Mouse (Mus musculus): Measurements from ENCODE around the gene Gna11.

The Gna11 gene

GRCm38 (mm10) chr10:81564734-81565133, 19.7 kb upstream of the Gna11 start:
- peak; percentile 71 for DNase-seq

GRCm38 (mm10) chr10:81564216-81564615, 19.2 kb upstream of the Gna11 start:
- DNase-seq: no peak

- DNase-seq: no peak
These were observed 18.5 kb upstream of the Gna11 start for GRCm38 (mm10) chr10:81563481-81563880.

- no peak for DNase-seq
These were observed 17.4 kb upstream of the Gna11 start for GRCm38 (mm10) chr10:81562411-81562810.

GRCm38 (mm10) chr10:81560719-81561459, 15.9 kb upstream of the Gna11 start:
- DNase-seq: no peak

DNA sequence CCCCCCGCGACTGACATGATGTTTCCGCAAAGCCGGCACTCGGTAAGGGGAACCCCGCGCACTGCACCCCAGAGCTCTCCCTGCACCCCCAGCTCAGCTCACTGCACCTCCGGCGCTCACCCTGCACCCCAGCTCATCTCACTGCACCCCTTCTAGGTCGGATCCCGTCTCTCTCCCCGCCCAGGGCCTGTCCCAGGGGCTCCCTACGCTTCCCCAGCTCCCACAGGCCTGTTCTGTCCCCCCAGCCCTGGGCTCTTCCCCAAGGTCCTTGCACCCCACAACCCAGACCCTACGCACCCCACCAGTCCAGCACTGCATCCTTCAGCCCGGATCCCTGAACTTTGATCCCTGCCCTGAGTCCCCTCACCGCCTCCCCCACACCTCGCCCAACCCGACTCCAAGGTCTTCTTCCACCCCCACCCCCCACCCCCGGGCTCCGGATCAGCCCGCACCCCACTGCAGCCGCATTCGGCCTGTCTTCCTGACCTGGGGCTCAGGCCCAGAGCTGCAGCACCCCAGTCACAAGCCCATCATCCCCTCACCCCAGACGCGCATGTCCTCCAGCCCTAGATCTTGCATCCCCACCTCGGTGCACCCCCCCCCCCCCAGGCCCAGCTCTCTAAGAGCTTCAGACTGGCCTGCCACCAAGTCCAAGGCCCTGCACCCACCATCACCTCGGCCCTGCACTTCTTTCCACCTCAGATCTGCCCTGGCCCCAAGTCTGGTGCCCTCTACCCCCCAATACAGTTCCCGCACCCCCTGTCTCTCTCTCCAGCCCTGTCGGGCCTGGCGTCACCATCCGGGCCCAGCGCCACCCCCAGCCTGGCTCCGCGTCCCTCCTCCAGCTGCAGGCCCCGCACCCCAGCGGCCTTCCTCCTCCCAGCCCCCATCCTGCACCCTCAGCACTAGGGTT, 14.9 kb upstream of the Gna11 start:
- DNase-seq: peak; percentile 80

DNA sequence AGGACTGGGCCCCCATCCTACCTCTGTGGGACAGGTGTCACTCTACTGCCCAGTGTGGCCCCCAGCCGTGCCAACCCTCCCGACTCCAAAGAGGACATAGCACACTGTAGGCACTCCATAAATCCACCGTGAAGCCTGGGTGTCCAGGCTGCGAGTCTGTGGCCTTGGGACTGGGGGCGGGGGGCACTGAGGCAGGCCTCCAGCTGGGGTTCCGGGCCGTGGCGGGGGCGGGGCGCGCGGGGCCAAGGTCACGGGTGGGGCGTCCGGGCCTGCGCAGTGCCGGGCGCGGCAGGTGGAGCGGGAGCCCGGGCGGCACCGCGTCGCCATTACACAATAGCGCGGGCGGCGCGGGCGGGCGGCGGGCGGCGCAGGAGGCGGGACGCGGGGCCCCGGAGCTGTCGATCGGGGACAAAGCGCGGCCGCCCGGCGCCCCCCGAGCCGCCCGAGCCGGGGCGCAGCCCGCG, 14.2 kb upstream of the Gna11 start, which contains the start of gene Aes:
TSS of gene Aes (plus strand) at position 326 of the 464 bp plus-strand sequence.
- peak; percentile 76 for DNase-seq

- DNase-seq: no peak
These were observed 12.5 kb upstream of the Gna11 start for GRCm38 (mm10) chr10:81557491-81557890.

DNA sequence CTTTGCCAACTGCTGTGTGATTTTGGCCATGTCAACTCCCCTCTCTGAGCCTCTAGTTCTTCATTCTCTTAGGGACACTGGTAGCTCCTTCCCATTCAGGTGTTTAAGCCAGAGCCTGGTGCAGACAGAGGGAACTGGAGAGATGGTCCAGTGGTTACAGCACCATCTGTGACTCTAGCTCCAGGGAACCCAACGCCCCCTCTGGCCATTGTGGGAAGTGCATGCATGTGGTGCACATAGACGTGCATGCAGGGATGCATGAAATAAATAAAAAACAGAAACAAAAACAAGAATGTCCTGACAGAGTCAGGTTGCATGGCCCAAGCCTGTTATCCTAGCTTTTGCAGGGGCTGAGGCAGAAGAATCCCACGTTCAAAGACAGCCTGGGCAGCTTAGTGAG, 11.3 kb upstream of the Gna11 start:
- DNase-seq: no peak

- no peak for DNase-seq
These were observed 9.1 kb upstream of the Gna11 start for GRCm38 (mm10) chr10:81553807-81554755.

- DNase-seq: peak; percentile 54
These were observed 8.2 kb upstream of the Gna11 start for GRCm38 (mm10) chr10:81553232-81553631.

DNA sequence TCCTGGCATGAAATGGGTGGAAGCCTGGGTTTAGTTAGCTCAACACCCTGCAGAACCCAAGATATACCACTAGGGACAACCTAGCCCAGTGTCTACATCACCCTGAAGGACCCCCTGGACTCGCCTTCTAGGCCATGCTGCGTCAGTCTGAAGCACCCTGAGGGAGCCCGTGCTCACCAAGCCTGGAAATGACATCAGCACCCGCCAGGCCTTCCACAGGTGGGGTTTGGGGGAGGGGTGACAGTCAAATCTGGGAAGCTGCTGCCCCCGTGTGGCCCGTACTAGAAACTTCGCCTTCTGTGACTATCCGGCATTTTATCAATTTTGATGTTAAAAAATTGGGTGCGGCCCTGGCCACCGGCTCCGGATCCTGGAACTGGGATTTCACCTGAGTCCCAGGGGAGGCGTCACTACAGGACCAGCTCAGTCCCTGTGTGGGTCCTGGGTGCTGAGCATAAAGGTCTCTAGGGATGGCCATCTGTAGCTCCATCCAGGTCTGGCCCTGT, 6.7 kb upstream of the Gna11 start:
- peak; percentile 88 for DNase-seq

GRCm38 (mm10) chr10:81550257-81550656, 5.3 kb upstream of the Gna11 start:
- DNase-seq: peak; percentile 56

DNA sequence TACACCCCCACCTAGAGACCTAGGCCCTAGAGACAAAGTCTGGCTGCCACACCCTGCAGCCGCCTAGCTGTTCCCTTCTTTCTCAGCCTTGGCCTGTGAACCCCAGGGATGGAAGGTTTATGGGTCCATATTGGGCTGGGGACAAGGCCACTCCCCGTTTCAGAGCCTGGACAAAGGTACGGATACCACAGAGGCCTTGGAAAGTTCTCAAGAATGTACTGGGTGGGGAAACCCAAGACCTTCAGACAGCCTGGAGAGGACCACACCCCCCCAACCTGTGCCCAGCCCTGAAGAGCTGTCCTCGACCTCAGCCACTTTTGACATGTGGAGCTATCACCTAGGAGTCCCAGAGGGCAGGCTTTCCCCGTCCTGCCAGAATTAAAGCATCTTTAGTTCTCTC, 4.0 kb upstream of the Gna11 start:
- no peak for DNase-seq

GRCm38 (mm10) chr10:81546788-81547571, 2.0 kb upstream of the Gna11 start:
- no peak for DNase-seq

DNA sequence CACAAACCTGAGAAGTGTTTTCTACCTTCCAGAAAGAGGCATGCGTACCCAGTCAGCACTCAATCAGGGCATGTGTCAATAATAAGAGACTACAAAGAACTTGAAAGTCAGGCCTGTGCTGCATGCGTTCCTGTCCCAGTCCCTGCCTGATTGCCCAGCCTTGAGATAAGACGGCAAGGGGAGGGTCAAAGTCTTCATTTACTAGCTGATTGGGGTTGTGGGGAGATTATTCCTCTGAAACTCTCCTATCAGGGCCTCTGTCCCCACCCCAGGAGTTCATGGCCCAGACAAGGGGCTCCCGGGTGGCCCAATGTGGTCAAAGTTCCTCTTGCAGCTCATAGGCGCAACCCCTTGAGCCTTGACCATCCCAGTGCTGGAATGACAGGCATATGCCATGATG, 1.3 kb upstream of the Gna11 start:
- DNase-seq: no peak

DNA sequence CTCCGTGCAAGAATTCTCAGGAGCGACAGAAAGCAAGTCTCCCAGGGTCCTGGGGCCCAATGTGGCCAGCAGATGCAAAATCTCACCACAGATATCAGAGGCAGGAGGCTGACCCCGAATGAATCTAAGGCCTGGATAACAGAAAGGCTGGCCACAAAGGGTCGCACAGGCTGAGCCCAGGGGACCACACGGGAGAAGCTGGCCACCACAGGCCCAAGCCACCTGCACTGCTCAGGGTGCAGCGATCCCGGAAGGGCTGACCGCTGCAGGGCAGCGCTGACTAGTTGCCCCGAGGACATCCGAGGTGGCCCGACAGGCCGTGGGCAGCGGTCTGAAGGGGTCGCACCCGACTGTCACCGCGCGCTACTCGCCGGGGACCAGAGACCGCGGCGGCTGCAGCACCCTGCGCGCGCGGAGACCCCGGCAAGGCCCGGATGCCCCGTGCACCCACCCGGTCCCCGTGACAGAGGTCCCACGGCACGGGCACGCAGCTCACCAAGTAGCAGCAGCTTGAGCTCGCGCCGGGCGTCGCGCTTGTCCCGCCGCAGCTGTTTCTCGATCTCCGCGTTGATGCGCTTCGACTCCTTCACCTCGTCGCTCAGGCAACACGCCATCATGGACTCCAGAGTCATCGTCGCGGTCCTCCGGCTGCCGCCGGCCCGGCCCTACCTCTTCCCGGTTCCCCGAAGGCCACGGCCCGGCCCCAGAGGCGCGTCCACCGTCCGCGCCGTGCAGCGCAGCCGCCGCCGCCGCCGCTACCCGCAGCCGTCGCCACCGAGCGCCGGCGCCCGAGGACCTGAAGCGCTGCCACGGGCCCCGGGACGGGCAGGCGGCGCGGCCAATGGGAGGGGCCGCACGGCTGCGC, 462 bp downstream of the Gna11 start:
- no peak for DNase-seq

DNA sequence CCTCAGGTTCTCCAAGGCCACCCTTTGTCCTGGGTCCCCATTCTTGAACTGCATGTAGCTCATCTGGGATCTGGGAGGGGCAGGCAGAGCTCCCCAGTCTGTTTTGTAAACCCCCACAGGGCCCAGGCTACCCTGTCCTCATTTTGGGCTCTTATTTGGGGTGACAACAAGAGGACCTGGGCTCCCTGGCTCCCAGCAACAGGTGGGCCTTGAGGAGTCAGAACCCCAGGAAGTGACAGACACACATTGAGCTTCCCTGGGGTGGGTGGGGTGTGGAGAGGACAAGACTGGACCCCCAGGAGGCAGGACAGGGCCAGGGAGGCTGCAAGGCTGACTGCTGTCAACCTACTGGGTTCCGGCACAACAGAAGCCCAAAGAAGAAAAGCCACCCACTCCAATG, 1.4 kb downstream of the Gna11 start:
- no peak for DNase-seq

- no peak for DNase-seq
These were observed 2.1 kb downstream of the Gna11 start for GRCm38 (mm10) chr10:81542727-81543460.

GRCm38 (mm10) chr10:81541803-81542202, 3.2 kb downstream of the Gna11 start:
- DNase-seq: no peak
